Mouse (Mus musculus): ENCODE measurements around the gene Kitl. TPM values are rescaled to one million over a fixed set of nuclear protein-coding genes. Genes with fewer than 3 reads are reported as not detected.
A peak's percentile ranks its signal among the peaks of the same experiment; 100 is the strongest.

The Kitl gene
- polyA plus RNA-seq, 1 experiment from 2014 or later = 15.0 TPM

- H3K4me1 ChIP-seq (ENCODE audit: control insufficient read depth, insufficient read depth, low read length) = no peaks in the 10 kb centered on the region
- H3K9me3 ChIP-seq (replicated peaks; ENCODE audit: control insufficient read depth, low read length) = no peaks in the 10 kb centered on the region
- no peak overlapping the region for H3K9ac ChIP-seq (ENCODE audit: low read length)
- H3K27me3 ChIP-seq (ENCODE audit: control insufficient read depth, insufficient read depth, low read length) = no peaks in the 10 kb centered on the region
- H3K36me3 ChIP-seq (ENCODE audit: control insufficient read depth, insufficient read depth) = no peaks in the 10 kb centered on the region
- WGBS = 89% methylated on average over 4 of the region's 4 CpGs
- no peak for ATAC-seq (replicated peaks; ENCODE audit: extremely low read depth, insufficient read depth, low FRiP score)
- H3K4me2 ChIP-seq (ENCODE audit: low read depth, low read length) = no peak overlapping the region
- H3K27ac ChIP-seq (ENCODE audit: low read length) = no peak overlapping the region
- H3K4me3 ChIP-seq (ENCODE audit: low read length) = no peak overlapping the region
Observed at GRCm38 (mm10) chr10:100003797-100004196, 11.6 kb upstream of the Kitl start.

GRCm38 (mm10) chr10:100009681-100010080 is 5.7 kb upstream of the Kitl start:
- H3K36me3 ChIP-seq (ENCODE audit: control insufficient read depth, insufficient read depth) = no peaks in the 10 kb centered on the region
- ATAC-seq (replicated peaks; ENCODE audit: extremely low read depth, insufficient read depth, low FRiP score) = no peak
- no peak overlapping the region for H3K4me2 ChIP-seq (ENCODE audit: low read depth, low read length)
- H3K4me3 ChIP-seq (ENCODE audit: low read length) = no peak overlapping the region
- 81% methylated on average over 6 of the region's 6 CpGs for WGBS
- no peaks in the 10 kb centered on the region for H3K27me3 ChIP-seq (ENCODE audit: control insufficient read depth, insufficient read depth, low read length)
- no peaks in the 10 kb centered on the region for H3K9me3 ChIP-seq (replicated peaks; ENCODE audit: control insufficient read depth, low read length)
- H3K9ac ChIP-seq (ENCODE audit: low read length) = no peak overlapping the region
- H3K27ac ChIP-seq (ENCODE audit: low read length) = no peak overlapping the region
- H3K4me1 ChIP-seq (ENCODE audit: control insufficient read depth, insufficient read depth, low read length) = 0 out of 2 replicates have a peak, but pooled peaks cover 5% of the 10 kb centered on the region

- no peak overlapping the region for H3K9ac ChIP-seq (ENCODE audit: low read length)
- 71% methylated on average over 9 of the region's 9 CpGs for WGBS
- 0 out of 2 replicates have a peak, but pooled peaks cover 5% of the 10 kb centered on the region for H3K4me1 ChIP-seq (ENCODE audit: control insufficient read depth, insufficient read depth, low read length)
- no peak overlapping the region for H3K4me3 ChIP-seq (ENCODE audit: low read length)
- H3K4me2 ChIP-seq (ENCODE audit: low read depth, low read length) = no peak overlapping the region
- no peaks in the 10 kb centered on the region for H3K9me3 ChIP-seq (replicated peaks; ENCODE audit: control insufficient read depth, low read length)
- H3K27me3 ChIP-seq (ENCODE audit: control insufficient read depth, insufficient read depth, low read length) = no peaks in the 10 kb centered on the region
- H3K27ac ChIP-seq (ENCODE audit: low read length) = no peak overlapping the region
- ATAC-seq (replicated peaks; ENCODE audit: extremely low read depth, insufficient read depth, low FRiP score) = no peak
- H3K36me3 ChIP-seq (ENCODE audit: control insufficient read depth, insufficient read depth) = no peaks in the 10 kb centered on the region
Observed at GRCm38 (mm10) chr10:100010291-100010690, 5.1 kb upstream of the Kitl start.

- Histone ChIP-seq H3K4me3 (ENCODE audit: low read length) (no peak overlapping the region), H3K4me2 (ENCODE audit: low read depth, low read length) (no peak overlapping the region), H3K9ac (ENCODE audit: low read length) (no peak overlapping the region), H3K27me3 (ENCODE audit: control insufficient read depth, insufficient read depth, low read length) (no peaks in the 10 kb centered on the region), H3K4me1 (ENCODE audit: control insufficient read depth, insufficient read depth, low read length) (peaks cover 14% of the 10 kb centered on the region), H3K36me3 (ENCODE audit: control insufficient read depth, insufficient read depth) (no peaks in the 10 kb centered on the region), H3K27ac (ENCODE audit: low read length) (no peak overlapping the region), H3K9me3 (replicated peaks; ENCODE audit: control insufficient read depth, low read length) (no peaks in the 10 kb centered on the region)
- WGBS = 30% methylated on average over 2 of the region's 2 CpGs
- ATAC-seq (replicated peaks; ENCODE audit: extremely low read depth, insufficient read depth, low FRiP score) = no peak
Observed at GRCm38 (mm10) chr10:100014096-100014495, 1.3 kb upstream of the Kitl start.

- H3K27me3 ChIP-seq (ENCODE audit: control insufficient read depth, insufficient read depth, low read length) = no peaks in the 10 kb centered on the region
- peak overlapping the region; percentile 88 for H3K9ac ChIP-seq (ENCODE audit: low read length)
- H3K36me3 ChIP-seq (ENCODE audit: control insufficient read depth, insufficient read depth) = no peaks in the 10 kb centered on the region
- WGBS = under 1% methylated on average over 28 of the region's 28 CpGs
- H3K4me1 ChIP-seq (ENCODE audit: control insufficient read depth, insufficient read depth, low read length) = peaks cover 22% of the 10 kb centered on the region
- ATAC-seq (replicated peaks; ENCODE audit: extremely low read depth, insufficient read depth, low FRiP score) = peak; percentile 38
- peak overlapping the region; percentile 89 for H3K27ac ChIP-seq (ENCODE audit: low read length)
- no peaks in the 10 kb centered on the region for H3K9me3 ChIP-seq (replicated peaks; ENCODE audit: control insufficient read depth, low read length)
- H3K4me2 ChIP-seq (ENCODE audit: low read depth, low read length) = peak overlapping the region; percentile 91
- H3K4me3 ChIP-seq (ENCODE audit: low read length) = peak overlapping the region; percentile 65
Observed at GRCm38 (mm10) chr10:100016326-100016709, 888 bp downstream of the Kitl start.

GRCm38 (mm10) chr10:100016941-100017770 is 1.7 kb downstream of the Kitl start:
- WGBS = 22% methylated on average over 13 of the region's 13 CpGs
- peaks cover 27% of the 10 kb centered on the region for H3K4me1 ChIP-seq (ENCODE audit: control insufficient read depth, insufficient read depth, low read length)

GRCm38 (mm10) chr10:100017771-100018070 is 2.3 kb downstream of the Kitl start:
- Histone ChIP-seq H3K36me3 (ENCODE audit: control insufficient read depth, insufficient read depth) (no peaks in the 10 kb centered on the region), H3K9ac (ENCODE audit: low read length) (peak overlapping the region; percentile 34), H3K27me3 (ENCODE audit: control insufficient read depth, insufficient read depth, low read length) (no peaks in the 10 kb centered on the region), H3K9me3 (replicated peaks; ENCODE audit: control insufficient read depth, low read length) (no peaks in the 10 kb centered on the region), H3K4me1 (ENCODE audit: control insufficient read depth, insufficient read depth, low read length) (peaks cover 32% of the 10 kb centered on the region), H3K4me2 (ENCODE audit: low read depth, low read length) (peak overlapping the region; percentile 91), H3K4me3 (ENCODE audit: low read length) (peak overlapping the region; percentile 47), H3K27ac (ENCODE audit: low read length) (no peak overlapping the region)
- no peak for ATAC-seq (replicated peaks; ENCODE audit: extremely low read depth, insufficient read depth, low FRiP score)
- WGBS = 16% methylated on average over 10 of the region's 10 CpGs

More at GRCm38 (mm10) chr10:100016941-100017770, 1.7 kb downstream of the Kitl start:
- no peaks in the 10 kb centered on the region for H3K27me3 ChIP-seq (ENCODE audit: control insufficient read depth, insufficient read depth, low read length)
- peak overlapping the region; percentile 34 for H3K9ac ChIP-seq (ENCODE audit: low read length)
- H3K9me3 ChIP-seq (replicated peaks; ENCODE audit: control insufficient read depth, low read length) = no peaks in the 10 kb centered on the region
- ATAC-seq (replicated peaks; ENCODE audit: extremely low read depth, insufficient read depth, low FRiP score) = no peak
- H3K36me3 ChIP-seq (ENCODE audit: control insufficient read depth, insufficient read depth) = no peaks in the 10 kb centered on the region
- peak overlapping the region; percentile 47 for H3K4me3 ChIP-seq (ENCODE audit: low read length)
- H3K4me2 ChIP-seq (ENCODE audit: low read depth, low read length) = peak overlapping the region; percentile 91
- H3K27ac ChIP-seq (ENCODE audit: low read length) = no peak overlapping the region

- WGBS = 30% methylated on average over 5 of the region's 5 CpGs
- H3K4me2 ChIP-seq (ENCODE audit: low read depth, low read length) = peak overlapping the region; percentile 91; the same call in 1 of the 2 replicates
- H3K9ac ChIP-seq (ENCODE audit: low read length) = no peak overlapping the region
- no peaks in the 10 kb centered on the region for H3K9me3 ChIP-seq (replicated peaks; ENCODE audit: control insufficient read depth, low read length)
- H3K36me3 ChIP-seq (ENCODE audit: control insufficient read depth, insufficient read depth) = no peaks in the 10 kb centered on the region
- H3K27ac ChIP-seq (ENCODE audit: low read length) = no peak overlapping the region
- peak overlapping the region; percentile 47 for H3K4me3 ChIP-seq (ENCODE audit: low read length)
- no peak for ATAC-seq (replicated peaks; ENCODE audit: extremely low read depth, insufficient read depth, low FRiP score)
- peaks cover 32% of the 10 kb centered on the region for H3K4me1 ChIP-seq (ENCODE audit: control insufficient read depth, insufficient read depth, low read length)
- H3K27me3 ChIP-seq (ENCODE audit: control insufficient read depth, insufficient read depth, low read length) = no peaks in the 10 kb centered on the region
Observed at GRCm38 (mm10) chr10:100018493-100018892, 3.1 kb downstream of the Kitl start.
